Mouse (Mus musculus) liver, embryonic 12.5 days (tissue): ENCODE data around the gene Nploc4. TPM values are rescaled to one million over a fixed set of nuclear protein-coding genes. Genes with fewer than 3 reads are reported as not detected.
"Not testable (repeated sequence)": the region's sequence is repeated elsewhere in the genome, so short reads cannot be mapped to it uniquely, and the experiment has no call there.

Source experiments
- ATAC-seq: fragments of 200-750 bp; cut with Nextera tagmentation; 2 replicates; pipeline ENCODE4 v1.8.0; 2017; ENCODE audit warnings: moderate number of reproducible peaks, mild to moderate bottlenecking, moderate library complexity
- H3K27ac ChIP-seq: fragments of 300-500 bp; sonication (generic); 2 replicates; pipeline ENCODE4 v1.5.1; 2016; ENCODE audit warnings: mild to moderate bottlenecking
- H3K27me3 ChIP-seq: fragments of 300-500 bp; sonication (generic); replicated peaks from 2 replicates; pipeline ENCODE4 v1.6.1; 2016; ENCODE audit warnings: mild to moderate bottlenecking, moderate library complexity
- H3K36me3 ChIP-seq: fragments of 300-500 bp; sonication (generic); 2 replicates; pipeline ENCODE4 v1.6.1; 2016; ENCODE audit warnings: mild to moderate bottlenecking, moderate library complexity
- H3K4me1 ChIP-seq: fragments of 300-500 bp; sonication (generic); 2 replicates; pipeline ENCODE4 v1.6.1; 2016
- H3K4me2 ChIP-seq: fragments of 300-500 bp; sonication (generic); 2 replicates; pipeline ENCODE4 v1.6.1; 2016; ENCODE audit warnings: mild to moderate bottlenecking, moderate library complexity
- H3K4me3 ChIP-seq: fragments of 300-500 bp; sonication (generic); 2 replicates; pipeline ENCODE4 v1.5.1; 2016; ENCODE audit warnings: mild to moderate bottlenecking, moderate library complexity
- H3K9ac ChIP-seq: fragments of 300-500 bp; sonication (generic); 2 replicates; pipeline ENCODE4 v1.6.1; 2016; ENCODE audit warnings: mild to moderate bottlenecking, moderate library complexity
- H3K9me3 ChIP-seq: fragments of 300-500 bp; sonication (generic); replicated peaks from 2 replicates; pipeline ENCODE4 v1.6.1; 2016; ENCODE audit warnings: mild to moderate bottlenecking, moderate library complexity
- WGBS: fragments of 180-500 bp; shearing (Covaris S2); methylation state at CpG from one replicate; pipeline ENCODE4 v1.1.7; 2016; ENCODE audit not compliant: insufficient replicate concordance; 5-methylcytosine and 5-hydroxymethylcytosine counted together
- polyA plus RNA-seq: library from polyadenylated mRNA; unstranded; fragments of >200 nt; fragmentation: Nextera tagmentation; extraction: Ambion mirVana; gene quantifications from 2 replicates; pipeline ENCODE4 v1.2.1, GENCODE M21; 2016

Nploc4 gene
- polyA plus RNA-seq, 1 experiment from 2014 or later: 46.3 TPM

- no peaks in the 10 kb centered on the region for H3K36me3 ChIP-seq
- H3K4me1 ChIP-seq: peaks cover 70% of the 10 kb centered on the region
- H3K4me3 ChIP-seq: no peak overlapping the region
- no peak overlapping the region for H3K4me2 ChIP-seq
- 85% methylated on average over 15 of the region's 15 CpGs for WGBS
- no peaks in the 10 kb centered on the region for H3K9me3 ChIP-seq
- H3K27ac ChIP-seq: peak overlapping the region; percentile 94
- no peak overlapping the region for H3K9ac ChIP-seq
- ATAC-seq: no peak
- peaks cover 18% of the 10 kb centered on the region for H3K27me3 ChIP-seq
Observed at GRCm38 (mm10) chr11:120356319-120356840, 81.1 kb downstream of the Nploc4 start.

- WGBS: 40% methylated on average over 5 of the region's 5 CpGs
- peak overlapping the region; percentile 94 for H3K27ac ChIP-seq
- H3K4me2 ChIP-seq: peak overlapping the region; percentile 71
- no peaks in the 10 kb centered on the region for H3K9me3 ChIP-seq
- peak overlapping the region; percentile 72 for H3K9ac ChIP-seq
- peak overlapping the region; percentile 30 for H3K4me3 ChIP-seq
- peak; percentile 31; the same call in 1 of the 2 replicates for ATAC-seq
- peaks cover 79% of the 10 kb centered on the region for H3K4me1 ChIP-seq
- H3K27me3 ChIP-seq: peaks cover 20% of the 10 kb centered on the region
- no peaks in the 10 kb centered on the region for H3K36me3 ChIP-seq
Observed at GRCm38 (mm10) chr11:120355277-120356039, 82.0 kb downstream of the Nploc4 start.

- Histone ChIP-seq H3K36me3 (no peaks in the 10 kb centered on the region), H3K4me3 (peak overlapping the region; percentile 30), H3K4me1 (peaks cover 88% of the 10 kb centered on the region), H3K4me2 (peak overlapping the region; percentile 71), H3K9me3 (no peaks in the 10 kb centered on the region), H3K9ac (peak overlapping the region; percentile 72), H3K27ac (peak overlapping the region; percentile 94), H3K27me3 (peaks cover 25% of the 10 kb centered on the region)
- 70% methylated on average over 17 of the region's 17 CpGs for WGBS
- no peak for ATAC-seq
Observed at GRCm38 (mm10) chr11:120354304-120355276, 82.9 kb downstream of the Nploc4 start.

- Histone ChIP-seq H3K9ac (peak overlapping the region; percentile 72), H3K4me2 (peak overlapping the region; percentile 71), H3K4me1 (peaks cover 96% of the 10 kb centered on the region), H3K36me3 (no peaks in the 10 kb centered on the region), H3K27ac (peak overlapping the region; percentile 94), H3K4me3 (peak overlapping the region; percentile 34), H3K9me3 (no peaks in the 10 kb centered on the region), H3K27me3 (peaks cover 32% of the 10 kb centered on the region)
- 10% methylated on average over 26 of the region's 26 CpGs for WGBS
- ATAC-seq: peak; percentile 92
Observed at GRCm38 (mm10) chr11:120353500-120354303, 83.8 kb downstream of the Nploc4 start.

GRCm38 (mm10) chr11:120352571-120353290 lies 84.8 kb downstream of the Nploc4 start:
- no peaks in the 10 kb centered on the region for H3K9me3 ChIP-seq
- 65% methylated on average over 13 of the region's 13 CpGs for WGBS
- peaks cover 88% of the 10 kb centered on the region for H3K4me1 ChIP-seq
- peak overlapping the region; percentile 72 for H3K9ac ChIP-seq
- no peak overlapping the region for H3K4me3 ChIP-seq
- H3K36me3 ChIP-seq: no peaks in the 10 kb centered on the region
- no peak for ATAC-seq
- peak overlapping the region; percentile 94 for H3K27ac ChIP-seq
- peak overlapping the region; percentile 71 for H3K4me2 ChIP-seq
- H3K27me3 ChIP-seq: peaks cover 32% of the 10 kb centered on the region

- peaks cover 32% of the 10 kb centered on the region for H3K27me3 ChIP-seq
- not testable (repeated sequence) for H3K4me2 ChIP-seq, ATAC-seq, H3K9ac ChIP-seq, H3K4me3 ChIP-seq, H3K9me3 ChIP-seq, H3K27ac ChIP-seq, H3K36me3 ChIP-seq
- H3K4me1 ChIP-seq: peaks cover 88% of the 10 kb centered on the region
- 91% methylated on average over 5 of the region's 5 CpGs for WGBS
Observed at GRCm38 (mm10) chr11:120352093-120352350, 85.5 kb downstream of the Nploc4 start.

GRCm38 (mm10) chr11:120351250-120352092 lies 86.0 kb downstream of the Nploc4 start:
- Histone ChIP-seq H3K9me3 (no peaks in the 10 kb centered on the region), H3K27me3 (peaks cover 32% of the 10 kb centered on the region), H3K9ac (no peak overlapping the region), H3K4me1 (peaks cover 86% of the 10 kb centered on the region), H3K27ac (peak overlapping the region; percentile 98), H3K36me3 (peaks cover 8% of the 10 kb centered on the region), H3K4me3 (no peak overlapping the region), H3K4me2 (no peak overlapping the region)
- no peak for ATAC-seq
- 81% methylated on average over 10 of the region's 10 CpGs for WGBS

GRCm38 (mm10) chr11:120350711-120351110 lies 86.8 kb downstream of the Nploc4 start:
- 41% methylated on average over 11 of the region's 11 CpGs for WGBS
- H3K4me1 ChIP-seq: peaks cover 80% of the 10 kb centered on the region
- ATAC-seq: no peak

GRCm38 (mm10) chr11:120349986-120350702 lies 87.4 kb downstream of the Nploc4 start:
- H3K4me2 ChIP-seq: peak overlapping the region; percentile 100
- peak overlapping the region; percentile 100 for H3K9ac ChIP-seq
- H3K4me1 ChIP-seq: peaks cover 78% of the 10 kb centered on the region
- under 1% methylated on average over 68 of the region's 68 CpGs for WGBS
- H3K27ac ChIP-seq: peak overlapping the region; percentile 98
- peak overlapping the region; percentile 99 for H3K4me3 ChIP-seq
- H3K36me3 ChIP-seq: peaks cover 14% of the 10 kb centered on the region
- no peaks in the 10 kb centered on the region for H3K9me3 ChIP-seq
- peaks cover 32% of the 10 kb centered on the region for H3K27me3 ChIP-seq
- peak; percentile 16 for ATAC-seq

More at GRCm38 (mm10) chr11:120350711-120351110, 86.8 kb downstream of the Nploc4 start:
- Histone ChIP-seq H3K36me3 (peaks cover 10% of the 10 kb centered on the region), H3K27ac (peak overlapping the region; percentile 98), H3K27me3 (peaks cover 32% of the 10 kb centered on the region), H3K9ac (peak overlapping the region; percentile 100), H3K9me3 (no peaks in the 10 kb centered on the region), H3K4me3 (peak overlapping the region; percentile 99), H3K4me2 (peak overlapping the region; percentile 100)
